ENCODE assay signal across 19 mouse cellular contexts in genomic region chr13:43862056-43862455, GRCm38 (mm10).
A peak's percentile ranks its signal among the peaks of the same experiment; 100 is the strongest.
DNase-seq lines count a peak whose midpoint lies in the region; ATAC-seq and TF ChIP-seq lines count a peak whose summit lies in the region.
"Had no signal": no experiment of that assay in that cellular context is flagged by ENCODE, and none has a peak within 500 bp of the region (broad histone marks: within the 10 kb centered on the region; RNA-seq: fewer than 3 reads in every experiment).

No protein-coding gene starts in this region.

- no peak for TF ChIP-seq CTCF in lung, embryonic 14.5 days (IDR thresholded peaks at IDR 0.05; ENCODE audit: low read depth)
- TF ChIP-seq CTCF in lung, adult 2 months (IDR thresholded peaks at IDR 0.05; ENCODE audit: insufficient read depth, low read length) = no peak

- peak; percentile 71 for DNase-seq in heart, adult 11 months
- DNase-seq in heart, postnatal 4 days = no peak
- no peak for DNase-seq in kidney, adult 18-20 months
- DNase-seq in lung, embryonic 14.5 days = no peak
- no peak for DNase-seq in lung, adult 2 months
- DNase-seq: adrenal gland, postnatal 14 days; cerebellum, adult 11-12 months; cerebellum, adult 9-10 months; cerebellum, postnatal 25 days; heart, adult 18-20 months had no signal

- no peaks in the 10 kb centered on the region for H3K27me3 ChIP-seq in kidney, embryonic 15.5 days
- no peaks in the 10 kb centered on the region for H3K27me3 ChIP-seq in lung, embryonic 14.5 days (ENCODE audit: insufficient read depth, low read length)
- H3K27me3 ChIP-seq: CH12.LX; embryonic facial prominence, embryonic 12.5 days; Patski had no signal

- peak overlapping the region; percentile 79; the same call in 1 of the 2 replicates for H3K27ac ChIP-seq in kidney, embryonic 15.5 days
- peak overlapping the region; percentile 50 for H3K27ac ChIP-seq in lung, embryonic 14.5 days (ENCODE audit: low read depth)
- H3K27ac ChIP-seq: embryonic facial prominence, embryonic 12.5 days; forebrain, embryonic 15.5 days; heart, embryonic 10.5 days; hindbrain, embryonic 13.5 days; hindbrain, postnatal 0 days had no signal

- 66% methylated on average over 5 of the region's 5 CpGs for WGBS in kidney, embryonic 15.5 days
- WGBS in lung, embryonic 14.5 days = 63% methylated on average over 5 of the region's 5 CpGs
- 78% methylated on average over 5 of the region's 5 CpGs for WGBS in lung, adult 2 months

- H3K36me3 ChIP-seq in kidney, embryonic 15.5 days = no peaks in the 10 kb centered on the region
- no peaks in the 10 kb centered on the region for H3K36me3 ChIP-seq in lung, embryonic 14.5 days (ENCODE audit: insufficient read depth)
- H3K36me3 ChIP-seq: embryonic facial prominence, embryonic 12.5 days; forebrain, embryonic 15.5 days; heart, embryonic 10.5 days; hindbrain, embryonic 13.5 days had no signal

- peaks cover 52% of the 10 kb centered on the region for H3K4me1 ChIP-seq in kidney, embryonic 15.5 days
- peaks cover 21% of the 10 kb centered on the region for H3K4me1 ChIP-seq in lung, embryonic 14.5 days (ENCODE audit: insufficient read depth)
- H3K4me1 ChIP-seq in lung, adult 2 months (ENCODE audit: control insufficient read depth, insufficient read depth, low read length) = peaks cover 3% of the 10 kb centered on the region; the same call in 1 of the 2 replicates

- no peak for ATAC-seq in kidney, embryonic 15.5 days (replicated peaks; ENCODE audit: low FRiP score)
- no peak for ATAC-seq in lung, embryonic 14.5 days (ENCODE audit: insufficient read depth)
- ATAC-seq: activated CD4-positive, CD25-positive, alpha-beta regulatory T cell, adult 4 months; forebrain, embryonic 15.5 days; hindbrain, postnatal 0 days; Patski had no signal

- H3K9me3 ChIP-seq in kidney, embryonic 15.5 days (replicated peaks) = no peaks in the 10 kb centered on the region
- no peaks in the 10 kb centered on the region for H3K9me3 ChIP-seq in lung, embryonic 14.5 days (ENCODE audit: low read depth, low read length)
- H3K9me3 ChIP-seq: embryonic facial prominence, embryonic 12.5 days; forebrain, embryonic 15.5 days; heart, embryonic 10.5 days; hindbrain, embryonic 13.5 days had no signal

- no peak for TF ChIP-seq POLR2A in lung, adult 2 months (IDR thresholded peaks at IDR 0.05; ENCODE audit: borderline replicate concordance, extremely low read depth, low read depth, low read length)

- H3K4me2 ChIP-seq in kidney, embryonic 15.5 days = no peak overlapping the region
- no peak overlapping the region for H3K4me2 ChIP-seq in lung, embryonic 14.5 days
- H3K4me2 ChIP-seq: embryonic facial prominence, embryonic 12.5 days; forebrain, embryonic 15.5 days; hindbrain, embryonic 13.5 days had no signal

- no peak overlapping the region for H3K4me3 ChIP-seq in kidney, embryonic 15.5 days (replicated peaks)
- no peak overlapping the region for H3K4me3 ChIP-seq in lung, embryonic 14.5 days (ENCODE audit: low read depth, low read length)
- H3K4me3 ChIP-seq in lung, adult 2 months (replicated peaks; ENCODE audit: extremely low read depth, low read depth, low read length) = no peak overlapping the region
- H3K4me3 ChIP-seq: embryonic facial prominence, embryonic 12.5 days; forebrain, embryonic 15.5 days; heart, embryonic 10.5 days; hindbrain, embryonic 13.5 days had no signal

- no peak overlapping the region for H3K9ac ChIP-seq in kidney, embryonic 15.5 days
- H3K9ac ChIP-seq in lung, embryonic 14.5 days = no peak overlapping the region
- H3K9ac ChIP-seq: embryonic facial prominence, embryonic 12.5 days; forebrain, embryonic 15.5 days; hindbrain, embryonic 13.5 days had no signal
